Mouse (Mus musculus): ENCODE measurements at regions not wholly inside any gene's neighbourhood (a gene's known extent, or its start where the extent isn't known, plus 50 kb on each side); places are given as distances from the start of the nearest gene placed in this dataset.

- Histone ChIP-seq H3K4me3 (no peak overlapping the region), H3K27ac (no peak overlapping the region)
- no peak for DNase-seq (ENCODE audit: extremely low spot score in 1 of 2, low spot score in 2 of 2)
- no peak for TF ChIP-seq CTCF (IDR thresholded peaks at IDR 0.05)
- intact Hi-C loops (cut with DNase I): no loop called here
Measured at GRCm38 (mm10) chr6:67088741-67089455, 51.6 kb upstream of the Gadd45a start.

DNA sequence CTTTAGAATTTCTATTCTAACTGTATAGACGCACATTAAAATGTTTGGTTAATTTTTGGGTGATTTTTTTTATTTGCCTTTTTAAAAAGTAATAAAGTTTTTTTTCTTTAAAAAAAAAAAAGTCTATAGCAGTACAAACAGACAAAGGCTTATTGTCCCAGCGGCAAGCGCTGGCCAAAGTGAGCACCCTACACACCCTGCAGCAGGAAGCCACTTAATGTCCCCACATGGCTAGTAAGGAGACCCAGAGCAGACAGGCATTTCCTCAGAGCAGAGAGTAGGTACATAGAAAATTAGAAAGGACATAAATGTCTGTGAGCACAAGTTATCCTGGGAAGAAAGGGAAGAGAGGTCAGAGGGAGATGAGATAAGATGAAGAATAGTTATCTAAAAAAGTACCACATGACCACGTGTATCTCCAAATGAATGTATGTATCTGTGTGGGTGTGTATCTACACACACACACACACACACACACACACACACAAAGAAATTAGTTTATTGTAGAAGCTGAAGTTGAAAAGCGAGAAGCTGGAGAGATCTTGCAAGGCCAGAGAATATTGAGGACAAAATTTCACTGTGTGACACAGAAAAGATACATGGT is 50.7 kb upstream of the Gadd45a start:
- intact Hi-C loops (cut with DNase I): no loop called here
- Histone ChIP-seq H3K4me3 (no peak overlapping the region), H3K27ac (no peak overlapping the region)
- DNase-seq (ENCODE audit: extremely low spot score in 1 of 2, low spot score in 2 of 2): no peak
- no peak for TF ChIP-seq CTCF (IDR thresholded peaks at IDR 0.05)

- TF ChIP-seq CTCF (IDR thresholded peaks at IDR 0.05): no peak
- intact Hi-C loops (cut with DNase I): no loop called here
- Histone ChIP-seq H3K27ac (no peak overlapping the region), H3K4me3 (no peak overlapping the region)
- no peak for DNase-seq (ENCODE audit: extremely low spot score in 1 of 2, low spot score in 2 of 2)
Measured at GRCm38 (mm10) chr6:67087393-67087792, 50.1 kb upstream of the Gadd45a start.

Measured in left cerebral cortex, adult 2 months (tissue).